In the genomic region with DNA sequence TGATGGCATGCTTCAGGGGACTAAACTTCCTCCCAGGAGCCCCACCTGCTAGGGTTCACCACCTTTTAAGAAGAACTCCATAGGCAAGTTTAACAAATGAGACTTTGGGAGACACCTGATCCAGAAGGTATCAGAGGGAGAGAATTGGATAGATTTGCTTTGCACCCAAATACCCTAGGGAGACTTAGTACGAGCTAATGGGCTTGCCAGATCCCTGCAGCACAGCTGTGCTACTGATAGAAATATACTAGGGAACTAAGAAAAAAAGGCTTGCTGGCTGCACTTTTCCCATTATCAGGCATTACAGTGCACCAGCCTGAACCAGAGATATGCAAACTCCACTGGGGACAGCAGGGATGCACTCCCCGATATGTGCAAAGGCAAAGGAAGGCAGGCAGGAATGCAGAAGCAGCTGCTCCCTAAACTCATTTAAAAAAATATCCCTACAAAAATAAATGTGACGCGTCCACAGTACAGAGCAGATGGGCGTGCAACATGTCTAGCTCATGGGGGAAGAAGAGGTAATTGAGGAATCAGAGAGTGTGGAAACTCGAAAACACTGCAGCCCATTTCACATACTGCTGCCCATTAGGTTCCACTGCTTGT, we compare ENCODE assay signal across 13 mouse cellular contexts.
A peak's percentile ranks its signal among the peaks of the same experiment; 100 is the strongest.
DNase-seq lines count a peak whose midpoint lies in the region; ATAC-seq and TF ChIP-seq lines count a peak whose summit lies in the region.
"Had no signal": no experiment of that assay in that cellular context is flagged by ENCODE, and none has a peak within 500 bp of the region (broad histone marks: within the 10 kb centered on the region; RNA-seq: fewer than 3 reads in every experiment).

No protein-coding gene starts in this region.

- no peak for DNase-seq in midbrain, embryonic 10.5 days (ENCODE audit: low spot score)
- DNase-seq in hindbrain, postnatal 0 days (ENCODE audit: low spot score): no peak
- DNase-seq in left cerebral cortex, postnatal 36 days (ENCODE audit: low spot score in 2 of 2): peak; percentile 59 to 62
- DNase-seq in right cerebral cortex, postnatal 4 days: peak; percentile 25
- no peak for DNase-seq in urinary bladder, adult 2 months (ENCODE audit: low spot score)
- DNase-seq in gastrocnemius, postnatal 14 days: no peak
- DNase-seq: cerebellum, adult 11-12 months; gastrocnemius, postnatal 25 days; heart, postnatal 4 days had no signal

- H3K4me3 ChIP-seq in midbrain, embryonic 13.5 days (replicated peaks): no peak overlapping the region
- no peak overlapping the region for H3K4me3 ChIP-seq in midbrain, embryonic 10.5 days
- H3K4me3 ChIP-seq in hindbrain, postnatal 0 days (ENCODE audit: low read length): no peak overlapping the region
- no peak overlapping the region for H3K4me3 ChIP-seq in intestine, postnatal 0 days (ENCODE audit: low read depth, low read length)
- H3K4me3 ChIP-seq: lung, embryonic 15.5 days had no signal

- H3K4me2 ChIP-seq in midbrain, embryonic 13.5 days (replicated peaks): no peak overlapping the region
- H3K4me2 ChIP-seq in hindbrain, postnatal 0 days (ENCODE audit: low read depth, low read length): no peak overlapping the region
- H3K4me2 ChIP-seq in intestine, postnatal 0 days (replicated peaks; ENCODE audit: low read depth): no peak overlapping the region
- H3K4me2 ChIP-seq: lung, embryonic 15.5 days had no signal

- TF ChIP-seq CTCF in hindbrain, postnatal 0 days (IDR thresholded peaks at IDR 0.05; ENCODE audit: low read depth): no peak
- no peak for TF ChIP-seq CTCF in intestine, postnatal 0 days (IDR thresholded peaks at IDR 0.05; ENCODE audit: low read depth)

- peaks cover 3% of the 10 kb centered on the region; the same call in 1 of the 2 replicates for H3K9me3 ChIP-seq in midbrain, embryonic 13.5 days
- no peaks in the 10 kb centered on the region for H3K9me3 ChIP-seq in midbrain, embryonic 10.5 days (replicated peaks)
- H3K9me3 ChIP-seq in hindbrain, postnatal 0 days (ENCODE audit: low read length): no peaks in the 10 kb centered on the region
- H3K9me3 ChIP-seq in intestine, postnatal 0 days (ENCODE audit: control insufficient read depth): no peaks in the 10 kb centered on the region
- H3K9me3 ChIP-seq: lung, embryonic 15.5 days had no signal

- H3K27ac ChIP-seq in midbrain, embryonic 13.5 days: 0 out of 2 replicates have a peak overlapping the region, but pooled peaks have one; percentile 47
- H3K27ac ChIP-seq in midbrain, embryonic 10.5 days (replicated peaks): no peak overlapping the region
- H3K27ac ChIP-seq in hindbrain, postnatal 0 days: no peak overlapping the region
- H3K27ac ChIP-seq in intestine, postnatal 0 days (ENCODE audit: low read depth, low read length): no peak overlapping the region
- H3K27ac ChIP-seq: lung, embryonic 15.5 days had no signal

- WGBS in midbrain, embryonic 13.5 days: 63% methylated on average over 6 of the region's 6 CpGs
- 78% methylated on average over 6 of the region's 6 CpGs for WGBS in midbrain, embryonic 10.5 days
- WGBS in hindbrain, postnatal 0 days: 45% methylated on average over 6 of the region's 6 CpGs
- WGBS in intestine, postnatal 0 days: 91% methylated on average over 6 of the region's 6 CpGs

- ATAC-seq in midbrain, embryonic 13.5 days: peak; percentile 55
- 0 out of 2 replicates have a peak, but pooled peaks have one; percentile 21 for ATAC-seq in hindbrain, postnatal 0 days
- ATAC-seq in intestine, postnatal 0 days: no peak
- ATAC-seq: activated CD4-positive, CD25-positive, alpha-beta regulatory T cell, adult 4 months had no signal

- no peaks in the 10 kb centered on the region for H3K36me3 ChIP-seq in midbrain, embryonic 13.5 days
- no peaks in the 10 kb centered on the region for H3K36me3 ChIP-seq in midbrain, embryonic 10.5 days
- no peaks in the 10 kb centered on the region for H3K36me3 ChIP-seq in hindbrain, postnatal 0 days (ENCODE audit: insufficient read depth, low read length)
- no peaks in the 10 kb centered on the region for H3K36me3 ChIP-seq in intestine, postnatal 0 days (ENCODE audit: control insufficient read depth, insufficient read depth)
- H3K36me3 ChIP-seq: lung, embryonic 15.5 days had no signal

- intact Hi-C loops in left cerebral cortex, postnatal 36 days (cut with DNase I): loop anchor here (10.0 kb wide), 1 partner anchor 64 kb away; no protein-coding TSS in a partner anchor
- intact Hi-C loops in gastrocnemius, postnatal 14 days (cut with DNase I; ENCODE audit: low total_unique reads): no loop called here

- H3K27me3 ChIP-seq in midbrain, embryonic 13.5 days: no peaks in the 10 kb centered on the region
- H3K27me3 ChIP-seq in midbrain, embryonic 10.5 days (ENCODE audit: low read depth, poor library complexity, severe bottlenecking): no peaks in the 10 kb centered on the region
- H3K27me3 ChIP-seq in hindbrain, postnatal 0 days (ENCODE audit: insufficient read depth, low read length): no peaks in the 10 kb centered on the region
- H3K27me3 ChIP-seq in intestine, postnatal 0 days (replicated peaks; ENCODE audit: control insufficient read depth, insufficient read depth, low read length): no peaks in the 10 kb centered on the region
- H3K27me3 ChIP-seq: lung, embryonic 15.5 days had no signal

- H3K9ac ChIP-seq in midbrain, embryonic 13.5 days (replicated peaks): no peak overlapping the region
- H3K9ac ChIP-seq in hindbrain, postnatal 0 days (replicated peaks; ENCODE audit: low read length): no peak overlapping the region
- H3K9ac ChIP-seq in intestine, postnatal 0 days (ENCODE audit: low read depth, low read length): no peak overlapping the region
- H3K9ac ChIP-seq: lung, embryonic 15.5 days had no signal

- peaks cover 10% of the 10 kb centered on the region for H3K4me1 ChIP-seq in midbrain, embryonic 13.5 days (replicated peaks)
- peaks cover 5% of the 10 kb centered on the region; the same call in 1 of the 2 replicates for H3K4me1 ChIP-seq in midbrain, embryonic 10.5 days
- H3K4me1 ChIP-seq in hindbrain, postnatal 0 days (ENCODE audit: insufficient read depth, low read length): no peaks in the 10 kb centered on the region
- H3K4me1 ChIP-seq in intestine, postnatal 0 days (replicated peaks; ENCODE audit: control insufficient read depth, insufficient read depth, low read length): no peaks in the 10 kb centered on the region
- H3K4me1 ChIP-seq: lung, embryonic 15.5 days had no signal

Comparison
In these comparisons a context has a peak if more than half of its experiments do, and no peak if none do; other contexts are left out.
1. DNase-seq: peak in left cerebral cortex, postnatal 36 days (2 of 2) and right cerebral cortex, postnatal 4 days (single experiment); none in midbrain, embryonic 10.5 days (single experiment), hindbrain, postnatal 0 days (single experiment), urinary bladder, adult 2 months (single experiment) and gastrocnemius, postnatal 14 days (single experiment).